Mouse (Mus musculus): ENCODE results near the gene Gm16503. TPM values are rescaled to one million over a fixed set of nuclear protein-coding genes. Genes with fewer than 3 reads are reported as not detected.
"Not testable (repeated sequence)": the region's sequence is repeated elsewhere in the genome, so short reads cannot be mapped to it uniquely, and the experiment has no call there.

Gm16503 gene
- 0.61 and 0.64 TPM in 2 replicates for polyA plus RNA-seq (2015; fragmentation: Nextera tagmentation; extraction: Ambion mirVana)

DNA sequence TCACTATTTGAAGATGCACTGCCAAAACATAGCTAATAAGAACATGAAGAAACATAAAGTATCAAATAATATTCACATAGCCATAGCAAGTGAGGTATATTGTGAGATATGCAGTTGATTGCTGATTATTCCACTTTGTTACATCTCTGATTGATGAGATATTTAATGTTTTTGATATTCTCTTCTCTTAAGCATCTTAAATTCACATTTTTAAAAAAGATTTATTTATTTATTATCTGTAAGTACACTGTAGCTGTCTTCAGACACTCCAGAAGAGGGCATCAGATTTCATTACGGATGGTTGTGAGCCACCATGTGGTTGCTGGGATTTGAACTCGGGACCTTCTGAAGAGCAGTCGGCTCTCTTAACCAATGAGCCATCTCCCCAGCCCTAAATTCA, at the start of gene Gm16503:
Gene Gm16503, plus strand, starts transcription at position 301 of the 400 bp plus-strand sequence.
- 88% methylated on average over 3 of the region's 3 CpGs for WGBS
- H3K27ac ChIP-seq (replicated peaks); ATAC-seq (ENCODE audit: low read depth); H3K36me3 ChIP-seq; H3K9ac ChIP-seq; H3K4me1 ChIP-seq (replicated peaks); H3K4me2 ChIP-seq; H3K4me3 ChIP-seq; H3K27me3 ChIP-seq: not testable (repeated sequence)
- H3K9me3 ChIP-seq = peaks cover 67% of the 10 kb centered on the region

DNA sequence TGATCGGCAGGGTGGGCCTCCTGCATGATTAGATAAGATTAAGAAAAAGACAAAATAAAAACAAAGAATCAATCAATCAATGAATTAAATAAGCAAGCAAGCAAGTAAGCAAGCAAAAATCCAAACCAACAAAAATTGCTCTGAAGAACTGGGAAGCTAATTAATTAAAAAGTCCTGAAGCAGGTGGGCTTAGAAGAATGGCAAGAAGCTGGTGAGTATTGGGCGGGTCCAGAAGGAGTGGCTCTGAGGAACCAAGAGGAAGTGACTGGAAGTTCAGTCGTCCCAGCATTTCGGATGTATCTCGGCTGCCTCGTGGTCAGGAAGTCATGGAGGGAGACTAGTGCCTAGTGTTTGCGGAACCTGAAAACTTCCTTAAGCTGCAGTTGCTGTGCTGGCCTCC, 47.9 kb upstream of the Gm16503 start, which contains the start of gene Zfp982:
Gene Zfp982, plus strand, starts transcription at position 301 of the 400 bp plus-strand sequence.
- H3K27ac ChIP-seq (replicated peaks); H3K4me2 ChIP-seq; H3K27me3 ChIP-seq; H3K4me3 ChIP-seq; H3K9ac ChIP-seq; H3K4me1 ChIP-seq (replicated peaks); H3K36me3 ChIP-seq; ATAC-seq (ENCODE audit: low read depth): not testable (repeated sequence)
- H3K9me3 ChIP-seq = peaks cover 57% of the 10 kb centered on the region
- WGBS = 89% methylated on average over 7 of the region's 7 CpGs

DNA sequence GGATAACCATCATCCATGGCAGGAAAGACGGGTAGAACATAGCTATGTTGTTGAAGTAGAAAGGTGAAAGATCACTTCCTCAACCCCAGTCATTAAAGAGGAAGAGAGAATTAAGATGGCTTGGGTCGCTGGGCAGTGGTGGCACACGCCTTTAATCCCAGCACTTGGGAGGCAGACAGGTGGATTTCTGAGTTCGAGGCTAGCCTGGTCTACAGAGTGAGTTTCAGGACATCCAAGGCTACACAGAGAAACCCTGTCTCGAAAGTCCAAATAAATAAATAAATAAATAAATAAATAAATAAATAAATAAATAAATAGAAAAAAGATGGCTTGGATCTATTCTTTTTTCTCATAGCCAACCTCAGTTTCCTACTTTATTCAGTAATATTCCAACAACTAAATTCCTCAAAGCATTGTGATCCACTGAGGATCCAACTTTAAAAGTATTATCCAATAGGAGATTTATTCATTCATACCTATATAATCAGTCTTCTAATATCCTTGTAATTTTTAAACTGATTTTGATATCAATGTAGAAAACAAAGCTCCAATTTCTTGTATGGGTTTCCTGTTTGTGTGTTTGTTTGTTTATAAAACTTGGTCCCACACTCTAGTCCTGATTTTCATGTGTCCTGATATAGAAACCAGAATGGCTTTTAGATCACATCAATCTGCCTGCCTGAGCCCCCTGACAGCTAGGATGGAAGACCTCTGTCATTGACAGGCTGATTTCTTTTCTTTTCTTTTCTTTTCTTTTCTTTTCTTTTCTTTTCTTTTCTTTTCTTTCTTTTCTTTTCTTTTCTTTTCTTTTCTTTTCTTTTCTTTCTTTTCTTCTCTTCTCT, 41.0 kb upstream of the Gm16503 start:
- H3K4me1 ChIP-seq (replicated peaks); H3K4me3 ChIP-seq; H3K9ac ChIP-seq; H3K27me3 ChIP-seq; H3K36me3 ChIP-seq; H3K27ac ChIP-seq (replicated peaks); ATAC-seq (ENCODE audit: low read depth); H3K4me2 ChIP-seq: not testable (repeated sequence)
- peaks cover 25% of the 10 kb centered on the region for H3K9me3 ChIP-seq
- 87% methylated on average over 5 of the region's 5 CpGs for WGBS

DNA sequence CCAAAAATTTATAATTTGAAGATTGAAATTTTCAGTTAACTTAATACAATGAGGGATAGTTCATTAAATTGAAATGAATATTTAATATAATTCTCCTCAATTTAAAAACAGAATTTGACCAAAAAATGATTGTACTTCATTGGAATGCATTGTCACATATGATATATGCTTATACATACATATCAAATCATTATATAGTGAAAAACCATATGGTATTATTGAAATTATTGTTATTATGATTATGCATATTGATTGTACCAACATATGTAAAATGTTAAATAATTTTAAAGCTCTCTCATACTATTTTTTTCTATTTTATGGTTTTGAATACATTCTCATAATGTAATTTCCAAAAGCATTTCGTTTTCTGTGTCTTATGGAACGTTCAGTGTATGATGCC, 30.8 kb upstream of the Gm16503 start:
- Histone ChIP-seq H3K4me3 (no peak overlapping the region), H3K4me2 (no peak overlapping the region), H3K4me1 (replicated peaks) (no peaks in the 10 kb centered on the region), H3K36me3 (0 out of 2 replicates have a peak, but pooled peaks cover 3% of the 10 kb centered on the region), H3K9me3 (peaks cover 33% of the 10 kb centered on the region), H3K27me3 (no peaks in the 10 kb centered on the region), H3K27ac (replicated peaks) (no peak overlapping the region), H3K9ac (no peak overlapping the region)
- no peak for ATAC-seq (ENCODE audit: low read depth)
- 85% methylated on average over 2 of the region's 2 CpGs for WGBS

DNA sequence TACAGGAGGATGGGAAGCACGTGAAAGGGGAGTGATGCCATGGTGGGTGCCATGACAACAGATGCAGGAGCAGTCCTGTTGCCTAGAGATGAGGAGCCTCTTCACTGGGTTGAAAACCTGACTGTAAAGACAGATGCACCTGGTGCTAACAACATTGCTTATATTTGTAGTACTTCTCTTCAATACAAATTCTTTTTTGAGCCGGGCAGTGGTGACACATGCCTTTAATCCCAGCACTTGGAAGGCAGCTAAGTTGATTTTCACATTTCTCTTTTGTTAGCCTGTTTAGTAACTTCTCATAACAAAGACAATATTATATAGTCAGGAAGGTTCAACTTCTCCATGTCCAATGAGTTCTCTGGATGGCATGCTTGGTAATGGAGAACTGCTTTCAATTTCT, 21.0 kb upstream of the Gm16503 start:
- no peak overlapping the region for H3K9ac ChIP-seq
- H3K36me3 ChIP-seq = no peaks in the 10 kb centered on the region
- peaks cover 76% of the 10 kb centered on the region for H3K9me3 ChIP-seq
- no peaks in the 10 kb centered on the region for H3K4me1 ChIP-seq (replicated peaks)
- no peaks in the 10 kb centered on the region for H3K27me3 ChIP-seq
- H3K4me3 ChIP-seq = no peak overlapping the region
- 68% methylated on average over 2 of the region's 2 CpGs for whole genome bisulfite sequencing
- no peak overlapping the region for H3K4me2 ChIP-seq
- no peak overlapping the region for H3K27ac ChIP-seq (replicated peaks)
- peak; percentile 47; the same call in 1 of the 2 replicates for ATAC-seq (ENCODE audit: low read depth)

GRCm38 (mm10) chr4:147520100-147520499, 19.9 kb upstream of the Gm16503 start:
- Histone ChIP-seq H3K4me3 (no peak overlapping the region), H3K9ac (no peak overlapping the region), H3K36me3 (no peaks in the 10 kb centered on the region), H3K27ac (replicated peaks) (no peak overlapping the region), H3K27me3 (no peaks in the 10 kb centered on the region), H3K9me3 (peaks cover 81% of the 10 kb centered on the region), H3K4me1 (replicated peaks) (no peaks in the 10 kb centered on the region), H3K4me2 (no peak overlapping the region)
- no peak for ATAC-seq (ENCODE audit: low read depth)

DNA sequence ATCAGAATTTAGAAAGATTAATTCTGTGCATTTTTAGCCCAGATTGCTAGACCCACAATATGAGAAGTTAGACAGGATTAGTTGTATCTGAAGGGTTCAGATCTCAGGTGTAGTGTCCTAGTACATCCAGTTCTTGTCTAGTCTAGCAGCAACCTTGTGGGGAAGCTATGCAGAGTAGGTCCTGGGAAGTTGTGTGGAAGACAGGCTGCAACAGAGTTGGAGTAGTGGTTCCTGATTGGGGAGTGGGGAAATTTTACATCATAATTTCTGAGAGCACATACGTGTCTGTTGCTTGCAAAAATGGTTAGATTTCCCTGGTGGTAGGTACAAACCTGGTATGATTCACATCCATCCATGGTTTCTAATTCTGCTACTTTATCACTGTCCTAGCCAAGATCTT, 14.9 kb upstream of the Gm16503 start:
- Histone ChIP-seq H3K9ac (no peak overlapping the region), H3K4me2 (no peak overlapping the region), H3K4me3 (no peak overlapping the region), H3K27ac (replicated peaks) (no peak overlapping the region), H3K9me3 (peaks cover 75% of the 10 kb centered on the region), H3K4me1 (replicated peaks) (no peaks in the 10 kb centered on the region), H3K36me3 (0 out of 2 replicates have a peak, but pooled peaks cover 3% of the 10 kb centered on the region), H3K27me3 (no peaks in the 10 kb centered on the region)
- 88% methylated on average over 1 of the region's 1 CpGs for WGBS
- no peak for ATAC-seq (ENCODE audit: low read depth)

- WGBS = 82% methylated on average over 1 of the region's 1 CpGs
- Histone ChIP-seq H3K27me3 (no peaks in the 10 kb centered on the region), H3K36me3 (0 out of 2 replicates have a peak, but pooled peaks cover 3% of the 10 kb centered on the region), H3K4me1 (replicated peaks) (no peaks in the 10 kb centered on the region), H3K9ac (no peak overlapping the region), H3K4me3 (no peak overlapping the region), H3K9me3 (peaks cover 60% of the 10 kb centered on the region), H3K27ac (replicated peaks) (no peak overlapping the region), H3K4me2 (no peak overlapping the region)
- no peak for ATAC-seq (ENCODE audit: low read depth)
Measured at GRCm38 (mm10) chr4:147530366-147530765, 9.7 kb upstream of the Gm16503 start.

DNA sequence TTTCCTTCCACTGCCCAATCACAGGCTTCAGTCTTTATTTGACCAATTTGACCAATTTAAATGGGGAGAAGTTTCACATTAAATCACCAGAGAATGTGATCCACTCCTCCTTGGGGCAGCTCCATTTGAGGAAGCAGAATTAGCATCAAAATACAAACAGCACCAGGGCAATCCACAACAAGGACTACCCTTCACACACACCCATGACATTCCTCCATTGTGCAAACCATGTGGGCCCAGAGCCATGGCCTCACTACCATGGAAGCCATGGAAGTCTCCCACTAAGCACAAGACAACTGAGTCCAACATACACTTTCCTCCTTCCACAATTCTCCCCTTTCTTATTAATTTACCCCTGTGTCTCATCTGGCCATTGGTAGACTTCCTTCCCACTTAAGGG, 4.1 kb upstream of the Gm16503 start:
- not testable (repeated sequence) for H3K4me1 ChIP-seq (replicated peaks); H3K27me3 ChIP-seq; H3K36me3 ChIP-seq; H3K27ac ChIP-seq (replicated peaks); H3K4me3 ChIP-seq; H3K9ac ChIP-seq; ATAC-seq (ENCODE audit: low read depth); H3K4me2 ChIP-seq
- peaks cover 69% of the 10 kb centered on the region for H3K9me3 ChIP-seq

GRCm38 (mm10) chr4:147537702-147538101, 2.3 kb upstream of the Gm16503 start:
- no peak for ATAC-seq (ENCODE audit: low read depth)
- Histone ChIP-seq H3K27ac (replicated peaks) (no peak overlapping the region), H3K27me3 (no peaks in the 10 kb centered on the region), H3K36me3 (no peaks in the 10 kb centered on the region), H3K4me1 (replicated peaks) (no peaks in the 10 kb centered on the region), H3K9me3 (peaks cover 68% of the 10 kb centered on the region), H3K4me2 (no peak overlapping the region), H3K4me3 (no peak overlapping the region), H3K9ac (no peak overlapping the region)
- WGBS = 88% methylated on average over 2 of the region's 2 CpGs

- Histone ChIP-seq H3K27ac (replicated peaks) (no peak overlapping the region), H3K4me1 (replicated peaks) (no peaks in the 10 kb centered on the region), H3K36me3 (no peaks in the 10 kb centered on the region), H3K9me3 (peaks cover 58% of the 10 kb centered on the region), H3K4me2 (no peak overlapping the region), H3K27me3 (no peaks in the 10 kb centered on the region), H3K9ac (no peak overlapping the region), H3K4me3 (no peak overlapping the region)
- no peak for ATAC-seq (ENCODE audit: low read depth)
Measured at GRCm38 (mm10) chr4:147541105-147541504, 1.1 kb downstream of the Gm16503 start.

DNA sequence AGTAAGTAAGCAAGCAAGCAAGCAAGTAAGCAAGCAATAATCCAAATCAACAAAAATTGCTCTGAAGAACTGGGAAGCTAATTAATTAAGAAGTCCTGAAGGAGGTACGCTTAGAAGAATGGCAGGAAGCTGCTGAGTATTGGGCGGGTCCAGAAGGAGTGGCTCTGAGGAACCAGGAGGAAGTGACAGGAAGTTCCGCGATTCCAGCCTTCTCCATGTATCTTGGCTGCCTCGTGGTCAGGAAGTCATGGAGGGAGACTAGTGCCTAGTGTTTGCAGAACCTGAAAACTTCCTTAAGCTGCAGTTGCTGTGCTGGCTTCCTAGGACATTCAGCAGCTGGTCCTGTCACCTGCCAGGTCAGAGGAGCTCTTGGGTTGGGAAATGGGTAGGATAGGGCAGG, 13.1 kb downstream of the Gm16503 start, which contains the start of gene Zfp985:
Gene Zfp985, plus strand, starts transcription at position 207 of the 400 bp plus-strand sequence.
- 79% methylated on average over 5 of the region's 5 CpGs for WGBS
- H3K27me3 ChIP-seq; H3K27ac ChIP-seq (replicated peaks); H3K4me3 ChIP-seq; ATAC-seq (ENCODE audit: low read depth); H3K4me1 ChIP-seq (replicated peaks); H3K4me2 ChIP-seq; H3K9ac ChIP-seq; H3K36me3 ChIP-seq; H3K9me3 ChIP-seq: not testable (repeated sequence)

GRCm38 (mm10) chr4:147554361-147554760, 14.3 kb downstream of the Gm16503 start:
- not testable (repeated sequence) for H3K4me3 ChIP-seq; H3K27me3 ChIP-seq; H3K9ac ChIP-seq; ATAC-seq (ENCODE audit: low read depth); H3K9me3 ChIP-seq; H3K4me2 ChIP-seq; H3K27ac ChIP-seq (replicated peaks); H3K36me3 ChIP-seq; H3K4me1 ChIP-seq (replicated peaks)
- WGBS = 76% methylated on average over 2 of the region's 2 CpGs

Data from neural tube, embryonic 13.5 days (tissue).